8 mouse cellular contexts compared by ENCODE assay signal in genomic region chr17:87202958-87203720, GRCm38 (mm10).
DNase-seq lines count a peak whose midpoint lies in the region; ATAC-seq and TF ChIP-seq lines count a peak whose summit lies in the region.

No protein-coding gene starts in this region.

- WGBS in forebrain, embryonic 10.5 days, result 47% methylated on average over 5 of the region's 5 CpGs
- 43% methylated on average over 5 of the region's 5 CpGs for WGBS in forebrain, embryonic 16.5 days
- 17% methylated on average over 5 of the region's 5 CpGs for WGBS in embryonic facial prominence, embryonic 12.5 days
- 8% methylated on average over 5 of the region's 5 CpGs for WGBS in lung, postnatal 0 days

- no peak for TF ChIP-seq CTCF in lung, postnatal 0 days (IDR thresholded peaks at IDR 0.05)
- no peak for TF ChIP-seq CTCF in left cerebral cortex, adult 2 months (IDR thresholded peaks at IDR 0.05)

- no peaks in the 10 kb centered on the region for H3K27me3 ChIP-seq in forebrain, embryonic 10.5 days (ENCODE audit: poor library complexity, severe bottlenecking)
- H3K27me3 ChIP-seq in forebrain, embryonic 16.5 days (replicated peaks; ENCODE audit: control insufficient read depth, insufficient read depth, low read length), result no peaks in the 10 kb centered on the region
- no peaks in the 10 kb centered on the region for H3K27me3 ChIP-seq in embryonic facial prominence, embryonic 12.5 days
- no peaks in the 10 kb centered on the region for H3K27me3 ChIP-seq in lung, postnatal 0 days (replicated peaks; ENCODE audit: insufficient read depth, low read length)

- no peak overlapping the region for H3K4me2 ChIP-seq in forebrain, embryonic 16.5 days (ENCODE audit: low read length)
- H3K4me2 ChIP-seq in embryonic facial prominence, embryonic 12.5 days (replicated peaks), result no peak overlapping the region
- H3K4me2 ChIP-seq in lung, postnatal 0 days (replicated peaks; ENCODE audit: low read depth, low read length), result no peak overlapping the region

- H3K9ac ChIP-seq in forebrain, embryonic 16.5 days (replicated peaks; ENCODE audit: low read depth, low read length), result no peak overlapping the region
- H3K9ac ChIP-seq in embryonic facial prominence, embryonic 12.5 days, result no peak overlapping the region
- H3K9ac ChIP-seq in lung, postnatal 0 days (replicated peaks; ENCODE audit: low read depth), result no peak overlapping the region

- DNase-seq in forebrain, embryonic 10.5 days (ENCODE audit: extremely low spot score, low spot score), result peak; percentile 17
- peak; percentile 57 for DNase-seq in 3134 (ENCODE audit: extremely low read depth, insufficient read length, low spot score)
- DNase-seq in lung, postnatal 0 days (ENCODE audit: low spot score), result peak; percentile 63
- DNase-seq in right cerebral cortex, postnatal 25 days, result no peak
- no peak for DNase-seq in left cerebral cortex, adult 2 months (ENCODE audit: extremely low spot score in 1 of 2, low spot score in 2 of 2)

- ATAC-seq in forebrain, embryonic 16.5 days, result no peak
- no peak; the same call in 1 of the 2 replicates for ATAC-seq in embryonic facial prominence, embryonic 12.5 days (ENCODE audit: insufficient number of reproducible peaks, insufficient read depth, low FRiP score, low TSS enrichment)
- peak; percentile 42 for ATAC-seq in lung, postnatal 0 days
- ATAC-seq in erythroblast, adult 5-6 weeks (replicated peaks; ENCODE audit: low FRiP score, poor library complexity, severe bottlenecking), result no peak

- peak overlapping the region; percentile 21 for H3K27ac ChIP-seq in forebrain, embryonic 10.5 days
- no peak overlapping the region for H3K27ac ChIP-seq in forebrain, embryonic 16.5 days (ENCODE audit: low read length)
- H3K27ac ChIP-seq in embryonic facial prominence, embryonic 12.5 days, result peak overlapping the region; percentile 38; the same call in 1 of the 2 replicates
- peak overlapping the region; percentile 83 for H3K27ac ChIP-seq in lung, postnatal 0 days (ENCODE audit: low read length)
- H3K27ac ChIP-seq in left cerebral cortex, adult 2 months, result no peak overlapping the region

- H3K9me3 ChIP-seq in forebrain, embryonic 10.5 days, result no peaks in the 10 kb centered on the region
- H3K9me3 ChIP-seq in forebrain, embryonic 16.5 days (ENCODE audit: control insufficient read depth, low read length), result no peaks in the 10 kb centered on the region
- no peaks in the 10 kb centered on the region for H3K9me3 ChIP-seq in embryonic facial prominence, embryonic 12.5 days
- no peaks in the 10 kb centered on the region for H3K9me3 ChIP-seq in lung, postnatal 0 days (ENCODE audit: low read length)

- H3K4me3 ChIP-seq in forebrain, embryonic 10.5 days, result no peak overlapping the region
- no peak overlapping the region for H3K4me3 ChIP-seq in forebrain, embryonic 16.5 days (replicated peaks; ENCODE audit: low read length)
- no peak overlapping the region for H3K4me3 ChIP-seq in embryonic facial prominence, embryonic 12.5 days
- H3K4me3 ChIP-seq in lung, postnatal 0 days (ENCODE audit: low read depth, low read length), result no peak overlapping the region
- no peak overlapping the region for H3K4me3 ChIP-seq in left cerebral cortex, adult 2 months

- intact Hi-C loops in left cerebral cortex, adult 2 months (cut with DNase I), result no loop called here

- H3K36me3 ChIP-seq in forebrain, embryonic 10.5 days (replicated peaks), result no peaks in the 10 kb centered on the region
- H3K36me3 ChIP-seq in forebrain, embryonic 16.5 days (ENCODE audit: control insufficient read depth, insufficient read depth), result no peaks in the 10 kb centered on the region
- H3K36me3 ChIP-seq in embryonic facial prominence, embryonic 12.5 days, result no peaks in the 10 kb centered on the region
- H3K36me3 ChIP-seq in lung, postnatal 0 days (ENCODE audit: insufficient read depth, low read length), result no peaks in the 10 kb centered on the region

- no peak for TF ChIP-seq EP300 in lung, postnatal 0 days (IDR thresholded peaks at IDR 0.05)

- peaks cover 28% of the 10 kb centered on the region for H3K4me1 ChIP-seq in forebrain, embryonic 10.5 days
- peaks cover 13% of the 10 kb centered on the region for H3K4me1 ChIP-seq in forebrain, embryonic 16.5 days (replicated peaks; ENCODE audit: control insufficient read depth, insufficient read depth, low read length)
- peaks cover 35% of the 10 kb centered on the region for H3K4me1 ChIP-seq in embryonic facial prominence, embryonic 12.5 days
- H3K4me1 ChIP-seq in lung, postnatal 0 days (ENCODE audit: insufficient read depth, low read depth, low read length), result peaks cover 3% of the 10 kb centered on the region; the same call in 1 of the 2 replicates

Comparison
In these comparisons a context has a peak if more than half of its experiments do, and no peak if none do; other contexts are left out.
1. H3K27ac ChIP-seq: peak in forebrain, embryonic 10.5 days (single experiment), embryonic facial prominence, embryonic 12.5 days (single experiment) and lung, postnatal 0 days (single experiment); none in forebrain, embryonic 16.5 days (single experiment) and left cerebral cortex, adult 2 months (single experiment).
2. DNase-seq: peak in forebrain, embryonic 10.5 days (single experiment), 3134 (single experiment) and lung, postnatal 0 days (single experiment); none in right cerebral cortex, postnatal 25 days (single experiment) and left cerebral cortex, adult 2 months (0 of 2).